Mouse (Mus musculus): ENCODE data around the gene Pdzrn4. TPM values are rescaled to one million over a fixed set of nuclear protein-coding genes. Genes with fewer than 3 reads are reported as not detected.
A peak's percentile ranks its signal among the peaks of the same experiment; 100 is the strongest.

Pdzrn4 gene
- polyA plus RNA-seq, 1 experiment from 2014 or later: 3.2 TPM

DNA sequence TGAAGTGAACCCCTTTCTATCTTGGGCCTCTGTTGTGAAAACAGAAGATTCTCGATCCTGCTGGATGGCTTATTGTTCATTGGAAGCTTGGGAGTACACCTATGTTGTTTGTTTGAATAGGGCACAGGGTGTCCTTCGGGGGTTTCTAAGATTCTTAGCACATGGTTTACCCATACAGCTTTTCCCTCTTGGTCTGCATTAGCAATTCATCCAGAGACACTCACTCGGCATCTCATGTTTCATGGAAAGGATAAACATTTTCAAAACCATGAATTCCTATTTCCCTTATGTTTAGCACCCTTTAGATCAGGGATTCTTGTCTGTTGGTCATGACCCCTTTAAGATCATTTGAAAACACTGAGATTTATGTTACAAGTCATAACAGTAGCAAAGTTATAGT lies 159.0 kb downstream of the Pdzrn4 start:
- Histone ChIP-seq H3K9me3 (ENCODE audit: control insufficient read depth, low read length) (no peaks in the 10 kb centered on the region), H3K27ac (ENCODE audit: low read depth, low read length) (no peak overlapping the region), H3K4me1 (replicated peaks; ENCODE audit: control insufficient read depth, insufficient read depth, low read length) (no peaks in the 10 kb centered on the region), H3K9ac (ENCODE audit: low read length) (no peak overlapping the region), H3K4me3 (ENCODE audit: low read depth, low read length) (no peak overlapping the region), H3K36me3 (ENCODE audit: control insufficient read depth, insufficient read depth, low read length) (no peaks in the 10 kb centered on the region), H3K27me3 (ENCODE audit: control insufficient read depth, insufficient read depth, low read length) (no peaks in the 10 kb centered on the region), H3K4me2 (ENCODE audit: low read depth, low read length, severe bottlenecking) (no peak overlapping the region)
- ATAC-seq (replicated peaks; ENCODE audit: low FRiP score) (no peak), DNase-seq (ENCODE audit: low spot score) (no peak)
- WGBS: 76% methylated on average over 3 of the region's 3 CpGs

DNA sequence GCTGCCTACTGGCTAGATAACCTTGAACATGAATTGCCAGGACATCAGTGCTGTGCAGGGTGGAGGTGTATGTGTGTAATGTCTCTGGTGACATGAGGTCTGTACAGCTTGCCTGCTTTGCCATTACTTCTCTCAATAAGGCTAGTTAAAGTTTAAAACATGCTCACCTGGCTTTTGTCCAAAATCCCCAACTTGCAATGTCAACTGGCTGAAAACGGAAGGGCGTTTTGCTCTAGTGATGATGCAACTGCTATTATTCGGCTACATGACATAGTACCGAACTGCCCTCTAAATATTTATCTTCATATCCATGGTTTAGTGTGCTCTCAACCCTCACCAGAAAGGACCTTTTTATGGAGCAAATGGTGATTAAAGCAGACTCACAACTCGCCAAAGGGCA lies 161.9 kb downstream of the Pdzrn4 start:
- H3K4me3 ChIP-seq (ENCODE audit: low read depth, low read length): no peak overlapping the region
- no peak for ATAC-seq (replicated peaks; ENCODE audit: low FRiP score)
- 86% methylated on average over 5 of the region's 5 CpGs for WGBS

DNA sequence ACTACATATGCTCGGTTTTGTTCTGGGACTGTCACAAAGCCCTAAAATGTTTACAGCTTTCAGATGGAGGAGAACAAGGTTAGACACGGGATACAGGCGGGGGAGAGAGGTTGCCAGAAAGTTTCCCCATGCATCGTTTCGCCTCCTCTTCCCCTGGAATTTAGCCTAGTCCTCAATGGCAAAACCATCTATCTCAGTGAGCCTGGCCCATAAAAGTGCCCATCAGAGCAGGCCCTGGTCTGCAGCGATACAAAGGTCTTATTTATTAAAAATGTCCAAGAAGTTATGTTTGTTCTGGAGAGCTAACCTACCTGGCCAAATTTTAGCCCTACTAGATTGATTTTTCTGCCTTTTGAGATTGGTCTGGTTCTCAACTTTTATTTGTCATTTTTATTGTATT lies 165.5 kb downstream of the Pdzrn4 start:
- ATAC-seq (replicated peaks; ENCODE audit: low FRiP score) (no peak), DNase-seq (ENCODE audit: low spot score) (no peak)
- Histone ChIP-seq H3K4me2 (ENCODE audit: low read depth, low read length, severe bottlenecking) (no peak overlapping the region), H3K27me3 (ENCODE audit: control insufficient read depth, insufficient read depth, low read length) (no peaks in the 10 kb centered on the region), H3K9ac (ENCODE audit: low read length) (no peak overlapping the region), H3K27ac (ENCODE audit: low read depth, low read length) (no peak overlapping the region), H3K4me1 (replicated peaks; ENCODE audit: control insufficient read depth, insufficient read depth, low read length) (no peaks in the 10 kb centered on the region), H3K36me3 (ENCODE audit: control insufficient read depth, insufficient read depth, low read length) (no peaks in the 10 kb centered on the region), H3K4me3 (ENCODE audit: low read depth, low read length) (no peak overlapping the region), H3K9me3 (ENCODE audit: control insufficient read depth, low read length) (no peaks in the 10 kb centered on the region)
- WGBS: 92% methylated on average over 6 of the region's 6 CpGs

More for the DNA sequence above, 161.9 kb downstream of the Pdzrn4 start:
- Histone ChIP-seq H3K4me1 (replicated peaks; ENCODE audit: control insufficient read depth, insufficient read depth, low read length) (no peaks in the 10 kb centered on the region), H3K36me3 (ENCODE audit: control insufficient read depth, insufficient read depth, low read length) (no peaks in the 10 kb centered on the region), H3K9me3 (ENCODE audit: control insufficient read depth, low read length) (no peaks in the 10 kb centered on the region), H3K4me2 (ENCODE audit: low read depth, low read length, severe bottlenecking) (no peak overlapping the region), H3K27me3 (ENCODE audit: control insufficient read depth, insufficient read depth, low read length) (no peaks in the 10 kb centered on the region), H3K9ac (ENCODE audit: low read length) (no peak overlapping the region), H3K27ac (ENCODE audit: low read depth, low read length) (no peak overlapping the region)
- DNase-seq (ENCODE audit: low spot score): no peak

DNA sequence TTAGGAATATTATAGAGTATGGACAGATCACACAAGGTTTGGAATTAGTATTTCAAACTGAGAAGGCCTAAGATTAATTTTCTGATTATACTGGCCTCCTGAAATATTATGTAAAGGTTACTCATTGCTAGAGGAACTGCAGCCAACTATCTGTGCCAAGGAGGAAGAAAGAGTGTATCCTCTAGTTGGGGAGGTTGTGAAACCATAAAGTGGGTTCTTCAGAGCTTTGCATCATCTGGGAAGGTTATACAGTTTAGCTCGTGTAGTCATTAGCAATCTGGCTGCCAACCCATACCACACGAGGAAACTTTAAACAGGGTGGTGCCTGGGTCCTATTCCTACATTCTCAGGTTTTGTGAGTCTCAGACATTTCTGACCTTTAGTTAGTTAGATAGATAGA lies 166.9 kb downstream of the Pdzrn4 start:
- WGBS: 76% methylated on average over 2 of the region's 2 CpGs
- Histone ChIP-seq H3K27me3 (ENCODE audit: control insufficient read depth, insufficient read depth, low read length) (no peaks in the 10 kb centered on the region), H3K4me3 (ENCODE audit: low read depth, low read length) (no peak overlapping the region), H3K4me1 (replicated peaks; ENCODE audit: control insufficient read depth, insufficient read depth, low read length) (no peaks in the 10 kb centered on the region), H3K9me3 (ENCODE audit: control insufficient read depth, low read length) (no peaks in the 10 kb centered on the region), H3K27ac (ENCODE audit: low read depth, low read length) (no peak overlapping the region), H3K36me3 (ENCODE audit: control insufficient read depth, insufficient read depth, low read length) (no peaks in the 10 kb centered on the region), H3K4me2 (ENCODE audit: low read depth, low read length, severe bottlenecking) (no peak overlapping the region), H3K9ac (ENCODE audit: low read length) (no peak overlapping the region)
- DNase-seq (ENCODE audit: low spot score) (no peak), ATAC-seq (replicated peaks; ENCODE audit: low FRiP score) (no peak)

DNA sequence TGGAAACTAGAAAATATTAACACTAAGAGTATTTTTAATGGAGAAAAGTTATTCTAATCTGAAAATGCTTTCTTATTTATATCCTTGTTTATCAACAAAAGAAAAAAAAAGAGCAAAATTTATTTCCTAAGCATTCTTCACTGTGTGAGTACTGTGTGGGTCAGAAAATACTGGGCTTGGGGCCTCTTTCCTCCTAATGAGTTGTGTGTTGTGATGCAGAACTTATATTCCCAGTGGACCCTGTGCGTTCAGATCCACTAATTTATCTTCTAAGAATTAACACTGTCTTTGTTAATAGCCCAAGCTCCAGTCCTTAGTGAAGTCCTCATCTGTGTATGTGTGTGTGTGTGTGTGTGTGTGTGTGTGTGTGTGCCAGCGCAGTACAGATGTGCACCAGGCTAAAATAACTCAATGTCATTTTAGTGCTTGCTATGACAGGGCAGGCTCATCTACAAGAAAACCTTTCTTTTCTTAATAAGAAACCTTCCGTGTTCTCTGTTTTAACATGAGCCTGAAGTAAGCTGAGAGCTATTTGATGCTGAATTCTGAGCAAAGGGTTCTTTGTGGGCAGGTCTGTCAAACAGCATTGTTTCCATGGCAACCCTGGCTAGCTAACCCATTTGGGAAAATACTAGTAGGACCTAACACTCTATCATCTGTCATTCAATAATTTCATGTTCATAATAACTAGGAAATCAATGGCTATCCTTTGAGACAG lies 174.0 kb downstream of the Pdzrn4 start:
- Histone ChIP-seq H3K36me3 (ENCODE audit: control insufficient read depth, insufficient read depth, low read length) (no peaks in the 10 kb centered on the region), H3K4me3 (ENCODE audit: low read depth, low read length) (no peak overlapping the region), H3K4me2 (ENCODE audit: low read depth, low read length, severe bottlenecking) (no peak overlapping the region), H3K9me3 (ENCODE audit: control insufficient read depth, low read length) (no peaks in the 10 kb centered on the region), H3K9ac (ENCODE audit: low read length) (no peak overlapping the region), H3K27ac (ENCODE audit: low read depth, low read length) (no peak overlapping the region), H3K27me3 (ENCODE audit: control insufficient read depth, insufficient read depth, low read length) (no peaks in the 10 kb centered on the region), H3K4me1 (replicated peaks; ENCODE audit: control insufficient read depth, insufficient read depth, low read length) (no peaks in the 10 kb centered on the region)
- DNase-seq (ENCODE audit: low spot score) (no peak), ATAC-seq (replicated peaks; ENCODE audit: low FRiP score) (peak; percentile 51; the same call in 1 of the 2 replicates)
- 58% methylated on average over 3 of the region's 3 CpGs for WGBS

DNA sequence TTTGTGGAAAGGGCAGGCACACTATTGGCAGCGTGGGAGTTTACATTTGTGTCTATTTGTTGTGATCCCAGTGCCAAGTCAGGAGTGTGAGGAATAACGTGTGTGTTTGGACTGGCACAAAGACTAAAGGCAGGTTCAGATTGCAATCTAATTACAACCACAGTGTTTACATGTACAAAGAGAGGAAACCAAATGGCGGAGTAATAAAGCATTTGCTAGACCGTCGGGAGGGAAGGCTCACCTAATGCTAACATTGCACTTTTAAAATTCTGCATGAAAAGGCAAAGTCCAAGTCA lies 174.5 kb downstream of the Pdzrn4 start:
- Histone ChIP-seq H3K4me1 (replicated peaks; ENCODE audit: control insufficient read depth, insufficient read depth, low read length) (no peaks in the 10 kb centered on the region), H3K9me3 (ENCODE audit: control insufficient read depth, low read length) (no peaks in the 10 kb centered on the region), H3K36me3 (ENCODE audit: control insufficient read depth, insufficient read depth, low read length) (no peaks in the 10 kb centered on the region), H3K4me2 (ENCODE audit: low read depth, low read length, severe bottlenecking) (no peak overlapping the region), H3K27ac (ENCODE audit: low read depth, low read length) (no peak overlapping the region), H3K27me3 (ENCODE audit: control insufficient read depth, insufficient read depth, low read length) (no peaks in the 10 kb centered on the region), H3K9ac (ENCODE audit: low read length) (no peak overlapping the region), H3K4me3 (ENCODE audit: low read depth, low read length) (no peak overlapping the region)
- DNase-seq (ENCODE audit: low spot score): no peak
- WGBS: 71% methylated on average over 5 of the region's 5 CpGs
- ATAC-seq (replicated peaks; ENCODE audit: low FRiP score): no peak

DNA sequence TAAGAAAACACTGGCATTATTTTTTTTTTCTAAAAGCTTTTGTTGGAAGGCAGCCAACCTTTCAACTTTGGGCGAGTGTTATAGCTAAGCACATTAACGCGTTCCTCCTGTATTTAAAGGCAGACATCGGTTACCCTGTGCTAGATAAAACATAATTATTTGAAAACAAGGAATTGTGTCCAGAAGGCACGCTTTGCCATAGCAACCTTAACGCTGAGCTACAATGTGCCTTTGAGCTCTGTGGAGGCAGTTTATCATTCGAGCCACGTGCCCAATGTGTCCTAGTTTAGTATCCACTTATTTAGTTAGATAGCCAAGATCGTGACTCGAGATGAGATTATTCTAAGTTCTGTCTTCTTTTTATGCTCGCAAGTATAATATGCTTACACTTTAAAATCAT lies 180.8 kb downstream of the Pdzrn4 start:
- Histone ChIP-seq H3K4me2 (ENCODE audit: low read depth, low read length, severe bottlenecking) (no peak overlapping the region), H3K4me3 (ENCODE audit: low read depth, low read length) (no peak overlapping the region), H3K4me1 (replicated peaks; ENCODE audit: control insufficient read depth, insufficient read depth, low read length) (peaks cover 2% of the 10 kb centered on the region; the same call in 1 of the 2 replicates), H3K9me3 (ENCODE audit: control insufficient read depth, low read length) (no peaks in the 10 kb centered on the region), H3K27me3 (ENCODE audit: control insufficient read depth, insufficient read depth, low read length) (no peaks in the 10 kb centered on the region), H3K9ac (ENCODE audit: low read length) (no peak overlapping the region), H3K27ac (ENCODE audit: low read depth, low read length) (no peak overlapping the region), H3K36me3 (ENCODE audit: control insufficient read depth, insufficient read depth, low read length) (no peaks in the 10 kb centered on the region)
- 39% methylated on average over 11 of the region's 11 CpGs for WGBS
- peak; percentile 72; the same call in 1 of the 2 replicates for ATAC-seq (replicated peaks; ENCODE audit: low FRiP score)
- DNase-seq (ENCODE audit: low spot score): no peak

DNA sequence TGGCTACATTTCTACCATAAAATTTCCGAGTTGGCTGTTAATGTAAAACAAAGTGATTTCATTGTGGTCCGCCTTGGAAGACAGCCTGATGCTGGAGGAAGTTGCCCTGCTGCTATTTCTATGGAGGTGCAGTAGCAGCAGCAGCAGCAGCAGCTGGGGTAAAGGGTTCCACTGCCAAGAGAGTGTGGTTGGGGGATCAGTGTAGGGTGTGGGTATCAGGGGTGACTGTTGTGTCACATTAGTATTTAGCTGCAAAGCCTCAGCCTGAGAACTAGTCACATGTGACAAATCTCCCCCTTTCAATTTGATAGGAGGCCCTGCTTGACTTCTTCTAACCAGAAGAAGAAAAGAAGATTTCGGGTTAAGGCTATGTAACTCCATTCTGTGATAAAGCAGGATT lies 183.5 kb downstream of the Pdzrn4 start:
- DNase-seq (ENCODE audit: low spot score) (no peak), ATAC-seq (replicated peaks; ENCODE audit: low FRiP score) (no peak)
- Histone ChIP-seq H3K27ac (ENCODE audit: low read depth, low read length) (no peak overlapping the region), H3K4me3 (ENCODE audit: low read depth, low read length) (no peak overlapping the region), H3K27me3 (ENCODE audit: control insufficient read depth, insufficient read depth, low read length) (no peaks in the 10 kb centered on the region), H3K4me2 (ENCODE audit: low read depth, low read length, severe bottlenecking) (no peak overlapping the region), H3K4me1 (replicated peaks; ENCODE audit: control insufficient read depth, insufficient read depth, low read length) (peaks cover 2% of the 10 kb centered on the region; the same call in 1 of the 2 replicates), H3K9me3 (ENCODE audit: control insufficient read depth, low read length) (no peaks in the 10 kb centered on the region), H3K36me3 (ENCODE audit: control insufficient read depth, insufficient read depth, low read length) (no peaks in the 10 kb centered on the region), H3K9ac (ENCODE audit: low read length) (no peak overlapping the region)
- 55% methylated on average over 3 of the region's 3 CpGs for WGBS

DNA sequence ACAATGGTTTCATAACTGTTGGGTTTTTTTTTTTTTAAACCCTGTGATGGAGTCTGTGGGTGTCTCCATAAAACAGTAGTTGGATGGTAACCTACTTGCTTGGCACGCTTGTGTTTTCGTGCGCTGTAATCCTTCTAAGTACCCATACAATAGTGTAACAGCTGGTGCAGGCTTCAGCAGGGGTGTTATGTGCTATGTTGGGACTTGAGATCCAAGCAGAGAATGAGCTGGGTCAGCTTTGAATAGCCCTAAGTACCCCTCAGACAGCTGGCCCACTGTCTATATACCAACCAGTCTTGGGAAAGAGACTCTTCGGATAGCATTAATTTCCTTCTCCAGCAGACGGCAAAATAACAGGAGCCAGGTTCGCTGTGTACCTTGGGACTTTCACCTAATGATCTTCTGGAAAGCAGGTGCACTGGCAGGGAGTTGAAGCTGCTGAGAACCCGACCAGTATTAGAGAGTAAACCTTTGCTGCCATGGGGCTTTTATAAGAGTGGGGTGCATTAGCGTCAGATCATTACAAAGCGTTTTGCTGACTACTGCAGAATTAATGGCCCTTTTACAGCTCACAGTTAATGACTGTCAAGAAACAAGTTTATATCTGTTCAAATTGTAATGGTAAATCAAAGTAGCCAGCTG lies 184.2 kb downstream of the Pdzrn4 start:
- H3K4me1 ChIP-seq (replicated peaks; ENCODE audit: control insufficient read depth, insufficient read depth, low read length): peaks cover 2% of the 10 kb centered on the region; the same call in 1 of the 2 replicates
- H3K36me3 ChIP-seq (ENCODE audit: control insufficient read depth, insufficient read depth, low read length): no peaks in the 10 kb centered on the region
- no peak overlapping the region for H3K4me2 ChIP-seq (ENCODE audit: low read depth, low read length, severe bottlenecking)
- WGBS: 56% methylated on average over 9 of the region's 9 CpGs
- peak; percentile 67; the same call in 1 of the 2 replicates for ATAC-seq (replicated peaks; ENCODE audit: low FRiP score)
- H3K27ac ChIP-seq (ENCODE audit: low read depth, low read length): no peak overlapping the region
- no peaks in the 10 kb centered on the region for H3K9me3 ChIP-seq (ENCODE audit: control insufficient read depth, low read length)
- no peak for DNase-seq (ENCODE audit: low spot score)
- no peak overlapping the region for H3K4me3 ChIP-seq (ENCODE audit: low read depth, low read length)
- H3K9ac ChIP-seq (ENCODE audit: low read length): no peak overlapping the region
- no peaks in the 10 kb centered on the region for H3K27me3 ChIP-seq (ENCODE audit: control insufficient read depth, insufficient read depth, low read length)
